ENCODE assay signal across 8 mouse cellular contexts in genomic region chr8:71558958-71559690, GRCm38 (mm10). TPM values are rescaled to one million over a fixed set of nuclear protein-coding genes. Genes with fewer than 3 reads are reported as not detected.
DNase-seq lines count a peak whose midpoint lies in the region; ATAC-seq and TF ChIP-seq lines count a peak whose summit lies in the region.

No protein-coding gene starts in this region.

- no peak for TF ChIP-seq CTCF in gastrocnemius, adult 2 months (IDR thresholded peaks at IDR 0.05)

- peak; percentile 66; the same call in 1 of the 2 replicates for ATAC-seq in heart, embryonic 13.5 days (ENCODE audit: extremely low read depth, insufficient number of reproducible peaks, low FRiP score, low TSS enrichment)
- ATAC-seq in kidney, embryonic 16.5 days (ENCODE audit: low FRiP score, low TSS enrichment): peak; percentile 70

- peaks cover 3% of the 10 kb centered on the region; the same call in 1 of the 2 replicates for H3K9me3 ChIP-seq in heart, embryonic 13.5 days
- peaks cover 3% of the 10 kb centered on the region; the same call in 1 of the 2 replicates for H3K9me3 ChIP-seq in kidney, embryonic 16.5 days (ENCODE audit: low read length)

- peak overlapping the region; percentile 67 for H3K4me3 ChIP-seq in gastrocnemius, adult 2 months
- H3K4me3 ChIP-seq in heart, embryonic 13.5 days: peak overlapping the region; percentile 49
- peak overlapping the region; percentile 62 for H3K4me3 ChIP-seq in kidney, embryonic 16.5 days (ENCODE audit: low read length)

- DNase-seq in gastrocnemius, adult 2 months: peak; percentile 59
- no peak for DNase-seq in gastrocnemius, postnatal 36 days
- peak; percentile 88 for DNase-seq in embryo, embryonic 10.5 days (ENCODE audit: low spot score)
- peak; percentile 82 to 84 for DNase-seq in lung, postnatal 4 days
- DNase-seq in spleen, adult 12 weeks (ENCODE audit: low spot score): peak; percentile 40
- no peak for DNase-seq in right cerebral cortex, postnatal 25 days

- H3K27me3 ChIP-seq in heart, embryonic 13.5 days (replicated peaks): peaks cover 88% of the 10 kb centered on the region
- peaks cover 49% of the 10 kb centered on the region for H3K27me3 ChIP-seq in kidney, embryonic 16.5 days (ENCODE audit: insufficient read depth, low read length)

- 5% methylated on average over 24 of the region's 24 CpGs for WGBS in heart, embryonic 13.5 days
- WGBS in kidney, embryonic 16.5 days: 1% methylated on average over 24 of the region's 24 CpGs

- peaks cover 25% of the 10 kb centered on the region for H3K4me1 ChIP-seq in heart, embryonic 13.5 days
- H3K4me1 ChIP-seq in kidney, embryonic 16.5 days (ENCODE audit: insufficient read depth, low read length): peaks cover 11% of the 10 kb centered on the region

- no peak overlapping the region for H3K27ac ChIP-seq in gastrocnemius, adult 2 months
- H3K27ac ChIP-seq in heart, embryonic 13.5 days (replicated peaks): no peak overlapping the region
- no peak overlapping the region for H3K27ac ChIP-seq in kidney, embryonic 16.5 days (ENCODE audit: low read length)

- H3K4me2 ChIP-seq in heart, embryonic 13.5 days: peak overlapping the region; percentile 70
- H3K4me2 ChIP-seq in kidney, embryonic 16.5 days (replicated peaks; ENCODE audit: low read depth, low read length): peak overlapping the region; percentile 84

- H3K36me3 ChIP-seq in heart, embryonic 13.5 days: no peaks in the 10 kb centered on the region
- H3K36me3 ChIP-seq in kidney, embryonic 16.5 days (ENCODE audit: insufficient read depth, low read length): no peaks in the 10 kb centered on the region

- H3K9ac ChIP-seq in heart, embryonic 13.5 days: peak overlapping the region; percentile 64
- H3K9ac ChIP-seq in kidney, embryonic 16.5 days (replicated peaks; ENCODE audit: low read length): peak overlapping the region; percentile 73

- intact Hi-C loops in gastrocnemius, adult 2 months (cut with DNase I): no loop called here
- intact Hi-C loops in gastrocnemius, postnatal 36 days (cut with DNase I): loop anchor here (2.0 kb wide), 1 partner anchor 74 kb away; no protein-coding TSS in a partner anchor

RNA-seq across cellular contexts. Expression of gene Tmem221, which starts 0.5 kb away (rescaled TPM):
- total RNA-seq in gastrocnemius, adult 2 months (2021): not detected
- under 1 TPM in 1 of 2 experiments, not detected in 1; 0.15 TPM for total RNA-seq in gastrocnemius, postnatal 36 days (2021)
- polyA plus RNA-seq in heart, embryonic 13.5 days (2015; fragmentation: Nextera tagmentation; extraction: Ambion mirVana): 0.27 and 0.41 TPM in 2 replicates
- polyA plus RNA-seq in kidney, embryonic 16.5 days (2015; fragmentation: Nextera tagmentation; extraction: Ambion mirVana): 16.3 and 16.7 TPM in 2 replicates

RNA-seq across cellular contexts. Expression of gene Nxnl1, which starts 7.3 kb away (rescaled TPM):
- total RNA-seq in gastrocnemius, adult 2 months (2021): not detected
- under 1 TPM; 0.10 TPM for total RNA-seq in gastrocnemius, postnatal 36 days (2021)
- not detected in 2 replicates for polyA plus RNA-seq in heart, embryonic 13.5 days (2015; fragmentation: Nextera tagmentation; extraction: Ambion mirVana)
- 0.24 and 0.31 TPM in 2 replicates for polyA plus RNA-seq in kidney, embryonic 16.5 days (2015; fragmentation: Nextera tagmentation; extraction: Ambion mirVana)

RNA-seq across cellular contexts. Expression of gene Slc27a1, which starts 9.6 kb away (rescaled TPM):
- 100 to 1,000 TPM in 1 of 2 experiments, 10 to 100 TPM in 1; 57.2 to 116 TPM for total RNA-seq in gastrocnemius, adult 2 months (2021)
- 10 to 100 TPM; 55.9 to 77.1 TPM for total RNA-seq in gastrocnemius, postnatal 36 days (2021)
- polyA plus RNA-seq in heart, embryonic 13.5 days (2015; fragmentation: Nextera tagmentation; extraction: Ambion mirVana): 18.2 and 18.3 TPM in 2 replicates
- 49.8 and 56.2 TPM in 2 replicates for polyA plus RNA-seq in kidney, embryonic 16.5 days (2015; fragmentation: Nextera tagmentation; extraction: Ambion mirVana)

RNA-seq across cellular contexts. Expression of gene Mvb12a, which starts 16.4 kb away (rescaled TPM):
- total RNA-seq in gastrocnemius, adult 2 months (2021): 10 to 100 TPM; 21.5 to 27.7 TPM
- 10 to 100 TPM; 20.8 to 24.8 TPM for total RNA-seq in gastrocnemius, postnatal 36 days (2021)
- 58.8 and 59.5 TPM in 2 replicates for polyA plus RNA-seq in heart, embryonic 13.5 days (2015; fragmentation: Nextera tagmentation; extraction: Ambion mirVana)
- 114 and 118 TPM in 2 replicates for polyA plus RNA-seq in kidney, embryonic 16.5 days (2015; fragmentation: Nextera tagmentation; extraction: Ambion mirVana)

RNA-seq across cellular contexts. Expression of gene Bst2, which starts 21.9 kb away (rescaled TPM):
- 1 to 10 TPM; 4.3 to 8.3 TPM for total RNA-seq in gastrocnemius, adult 2 months (2021)
- 1 to 10 TPM; 7.6 to 9.9 TPM for total RNA-seq in gastrocnemius, postnatal 36 days (2021)
- polyA plus RNA-seq in heart, embryonic 13.5 days (2015; fragmentation: Nextera tagmentation; extraction: Ambion mirVana): 34.0 and 39.5 TPM in 2 replicates
- 53.6 and 55.6 TPM in 2 replicates for polyA plus RNA-seq in kidney, embryonic 16.5 days (2015; fragmentation: Nextera tagmentation; extraction: Ambion mirVana)

Comparison
In these comparisons a context has a peak if more than half of its experiments do, and no peak if none do; other contexts are left out.
1. DNase-seq: peak in gastrocnemius, adult 2 months (single experiment), embryo, embryonic 10.5 days (single experiment), lung, postnatal 4 days (2 of 2) and spleen, adult 12 weeks (single experiment); none in gastrocnemius, postnatal 36 days (0 of 2) and right cerebral cortex, postnatal 25 days (single experiment).
2. Peak in every context shown above with its lines, with median percentiles within 50 percentile points of each other: H3K4me3 ChIP-seq.